Mouse (Mus musculus): ENCODE data around the gene Slc25a41.

Gene Slc25a41

GRCm38 (mm10) chr17:56990966-56991365 lies 50.5 kb downstream of the Slc25a41 start:
- WGBS: 65% methylated on average over 2 of the region's 2 CpGs

- under 1% methylated on average over 52 of the region's 52 CpGs for WGBS
These were observed 51.2 kb downstream of the Slc25a41 start, which contains the start of gene Clpp for GRCm38 (mm10) chr17:56990115-56990746. TSS of gene Clpp (plus strand) at chr17:56990305.

GRCm38 (mm10) chr17:56989467-56990114 lies 51.9 kb downstream of the Slc25a41 start:
- under 1% methylated on average over 25 of the region's 25 CpGs for WGBS

- 65% methylated on average over 7 of the region's 7 CpGs for WGBS
These were observed 52.5 kb downstream of the Slc25a41 start for GRCm38 (mm10) chr17:56988921-56989430.

GRCm38 (mm10) chr17:56988441-56988840 lies 53.0 kb downstream of the Slc25a41 start:
- WGBS: 83% methylated on average over 7 of the region's 7 CpGs

GRCm38 (mm10) chr17:56986105-56986805 lies 55.2 kb downstream of the Slc25a41 start:
- WGBS: 88% methylated on average over 3 of the region's 3 CpGs

- WGBS: 74% methylated on average over 3 of the region's 3 CpGs
These were observed 55.8 kb downstream of the Slc25a41 start for GRCm38 (mm10) chr17:56985656-56986055.

- 84% methylated on average over 9 of the region's 9 CpGs for whole genome bisulfite sequencing
These were observed 56.6 kb downstream of the Slc25a41 start for GRCm38 (mm10) chr17:56984886-56985285.

Data from cerebral cortex, adult 2 months (tissue).